7 mouse cellular contexts compared by ENCODE assay signal in the genomic region with DNA sequence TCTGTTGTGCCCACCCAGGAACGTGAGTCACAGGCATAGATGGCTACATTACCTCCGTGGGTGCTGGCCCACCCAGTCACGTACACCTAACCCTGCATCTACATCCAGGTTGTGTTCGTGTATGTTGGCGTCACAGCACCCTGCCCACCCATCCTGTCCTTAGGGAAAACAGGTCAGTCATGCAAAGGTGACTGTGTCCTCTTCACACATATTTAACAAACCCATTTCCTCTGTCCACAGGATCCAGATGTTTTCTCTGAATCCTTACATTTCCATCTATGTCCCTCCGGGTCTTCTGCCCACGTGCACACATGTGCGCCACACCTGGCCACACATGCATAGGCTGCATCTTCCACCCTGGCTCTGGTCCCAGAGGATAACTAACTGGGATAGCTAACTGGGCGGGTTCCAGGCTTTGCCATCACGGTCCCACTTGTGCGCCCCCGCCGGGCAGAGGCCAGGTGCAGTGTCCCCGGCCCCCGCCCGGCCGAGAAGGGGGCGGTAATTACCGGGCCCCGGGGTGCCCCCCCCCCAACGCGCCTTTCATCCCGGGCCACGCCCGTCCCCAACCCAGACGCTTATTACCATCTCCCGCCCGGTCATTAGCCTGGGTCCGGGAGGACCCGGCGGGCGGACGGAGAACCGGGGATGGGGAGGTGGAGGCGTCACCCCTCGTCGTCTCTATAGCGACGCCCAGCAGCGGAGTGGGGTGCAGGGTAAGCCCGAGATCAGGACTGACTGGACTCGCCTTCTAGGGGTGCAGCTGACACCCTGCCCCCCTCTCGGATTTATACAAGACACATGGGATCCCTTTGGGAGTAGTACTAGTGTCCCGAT. TPM values are rescaled to one million over a fixed set of nuclear protein-coding genes. Genes with fewer than 3 reads are reported as not detected.
DNase-seq lines count a peak whose midpoint lies in the region; ATAC-seq and TF ChIP-seq lines count a peak whose summit lies in the region.

No protein-coding gene starts in this region.

- no peaks in the 10 kb centered on the region for H3K27me3 ChIP-seq in thymus, adult 2 months (ENCODE audit: control insufficient read depth, insufficient read depth, low read length)
- H3K27me3 ChIP-seq in embryonic facial prominence, embryonic 11.5 days (ENCODE audit: control insufficient read depth, insufficient read depth, low read length) = no peaks in the 10 kb centered on the region
- no peaks in the 10 kb centered on the region for H3K27me3 ChIP-seq in hindbrain, embryonic 12.5 days

- H3K36me3 ChIP-seq in thymus, adult 2 months (ENCODE audit: control insufficient read depth, insufficient read depth, low read length) = no peaks in the 10 kb centered on the region
- no peaks in the 10 kb centered on the region for H3K36me3 ChIP-seq in embryonic facial prominence, embryonic 11.5 days (replicated peaks; ENCODE audit: control insufficient read depth, insufficient read depth, low read depth, low read length)
- peaks cover 4% of the 10 kb centered on the region; the same call in 1 of the 2 replicates for H3K36me3 ChIP-seq in hindbrain, embryonic 12.5 days

- TF ChIP-seq CTCF in thymus, adult 2 months (IDR thresholded peaks at IDR 0.05; ENCODE audit: borderline replicate concordance, control insufficient read depth, extremely low read depth, insufficient read depth, low read length, poor library complexity) = no peak
- TF ChIP-seq CTCF in olfactory bulb, adult 2 months (IDR thresholded peaks at IDR 0.05; ENCODE audit: insufficient read depth, low read depth, low read length) = no peak

- H3K27ac ChIP-seq in thymus, adult 2 months (ENCODE audit: control insufficient read depth, insufficient read depth, low read length) = no peak overlapping the region
- H3K27ac ChIP-seq in embryonic facial prominence, embryonic 11.5 days (replicated peaks; ENCODE audit: low read depth, low read length) = no peak overlapping the region; the same call in 1 of the 2 replicates
- peak overlapping the region; percentile 88 for H3K27ac ChIP-seq in hindbrain, embryonic 12.5 days
- H3K27ac ChIP-seq in olfactory bulb, adult 2 months (ENCODE audit: insufficient read depth, low read depth, low read length) = peak overlapping the region; percentile 83

- TF ChIP-seq POLR2A in thymus, adult 2 months (IDR thresholded peaks at IDR 0.05; ENCODE audit: control insufficient read depth, extremely low read depth, insufficient read depth, low read length, poor library complexity) = no peak
- TF ChIP-seq POLR2A in olfactory bulb, adult 2 months (IDR thresholded peaks at IDR 0.05; ENCODE audit: insufficient read depth, low read depth, low read length) = no peak

- H3K4me1 ChIP-seq in thymus, adult 2 months (replicated peaks; ENCODE audit: control insufficient read depth, insufficient read depth, low read length) = peaks cover 60% of the 10 kb centered on the region
- H3K4me1 ChIP-seq in embryonic facial prominence, embryonic 11.5 days (ENCODE audit: control insufficient read depth, insufficient read depth, low read length) = peaks cover 19% of the 10 kb centered on the region
- H3K4me1 ChIP-seq in hindbrain, embryonic 12.5 days = peaks cover 67% of the 10 kb centered on the region
- peaks cover 60% of the 10 kb centered on the region for H3K4me1 ChIP-seq in olfactory bulb, adult 2 months (ENCODE audit: control insufficient read depth, insufficient read depth, low read length)

- peak overlapping the region; percentile 87 for H3K4me2 ChIP-seq in embryonic facial prominence, embryonic 11.5 days (ENCODE audit: low read depth, low read length)
- peak overlapping the region; percentile 80 for H3K4me2 ChIP-seq in hindbrain, embryonic 12.5 days (replicated peaks)

- no peak; the same call in 1 of the 2 replicates for ATAC-seq in embryonic facial prominence, embryonic 11.5 days (replicated peaks; ENCODE audit: insufficient number of reproducible peaks, low FRiP score, low TSS enrichment, low read depth)
- ATAC-seq in hindbrain, embryonic 12.5 days (ENCODE audit: low FRiP score) = no peak
- no peak for ATAC-seq in activated CD4-positive, CD25-positive, alpha-beta regulatory T cell, adult 4 months

- peak; percentile 24 for DNase-seq in thymus, adult 2 months
- no peak for DNase-seq in thymus, postnatal 36 days
- DNase-seq in embryonic facial prominence, embryonic 11.5 days (ENCODE audit: low spot score) = no peak
- DNase-seq in liver = peak; percentile 45

- peak overlapping the region; percentile 42 for H3K9ac ChIP-seq in embryonic facial prominence, embryonic 11.5 days (replicated peaks; ENCODE audit: low read length)
- H3K9ac ChIP-seq in hindbrain, embryonic 12.5 days = peak overlapping the region; percentile 72

- peak overlapping the region; percentile 25 for H3K4me3 ChIP-seq in thymus, adult 2 months (ENCODE audit: control insufficient read depth, insufficient read depth, low read length)
- peak overlapping the region; percentile 32 for H3K4me3 ChIP-seq in embryonic facial prominence, embryonic 11.5 days (ENCODE audit: low read depth, low read length)
- H3K4me3 ChIP-seq in hindbrain, embryonic 12.5 days = peak overlapping the region; percentile 35
- peak overlapping the region; percentile 48 for H3K4me3 ChIP-seq in olfactory bulb, adult 2 months (ENCODE audit: insufficient read depth, low read depth, low read length)

- H3K9me3 ChIP-seq in embryonic facial prominence, embryonic 11.5 days (replicated peaks; ENCODE audit: control insufficient read depth, low read length) = no peaks in the 10 kb centered on the region
- H3K9me3 ChIP-seq in hindbrain, embryonic 12.5 days (replicated peaks) = no peaks in the 10 kb centered on the region

- 20% methylated on average over 44 of the region's 44 CpGs for WGBS in thymus, adult 2 months
- 10% methylated on average over 40 of the region's 44 CpGs for WGBS in embryonic facial prominence, embryonic 11.5 days
- WGBS in hindbrain, embryonic 12.5 days = 9% methylated on average over 44 of the region's 44 CpGs
- 5% methylated on average over 44 of the region's 44 CpGs for WGBS in olfactory bulb, adult 2 months

RNA-seq across cellular contexts. Expression of gene Cirbp, which starts 1.4 kb away (rescaled TPM):
- 173 and 193 TPM in 2 replicates for polyA plus RNA-seq in thymus, adult 2 months (2012; rRNA removed)
- polyA plus RNA-seq in embryonic facial prominence, embryonic 11.5 days (2014; fragmentation: Nextera tagmentation; extraction: Ambion mirVana) = 74.0 and 77.8 TPM in 2 replicates
- polyA plus RNA-seq in hindbrain, embryonic 12.5 days (2016; fragmentation: Nextera tagmentation; extraction: Ambion mirVana) = 235 and 271 TPM in 2 replicates
- not detected in 2 replicates for polyA plus RNA-seq in olfactory bulb, adult 2 months (2012; ENCODE audit: insufficient read depth, insufficient read length, low replicate concordance, missing spikeins)
- 100 to 1,000 TPM; 132 to 177 TPM for polyA plus RNA-seq in activated CD4-positive, CD25-positive, alpha-beta regulatory T cell, adult 4 months (2017; shearing (Covaris generic))

RNA-seq across cellular contexts. Expression of gene 1600002K03Rik, which starts 8.4 kb away (rescaled TPM):
- 11.1 and 14.8 TPM in 2 replicates for polyA plus RNA-seq in thymus, adult 2 months (2012; rRNA removed)
- 6.0 and 6.8 TPM in 2 replicates for polyA plus RNA-seq in embryonic facial prominence, embryonic 11.5 days (2014; fragmentation: Nextera tagmentation; extraction: Ambion mirVana)
- 12.0 and 13.3 TPM in 2 replicates for polyA plus RNA-seq in hindbrain, embryonic 12.5 days (2016; fragmentation: Nextera tagmentation; extraction: Ambion mirVana)
- not detected in 2 replicates for polyA plus RNA-seq in olfactory bulb, adult 2 months (2012; ENCODE audit: insufficient read depth, insufficient read length, low replicate concordance, missing spikeins)
- 10 to 100 TPM; 18.0 to 22.7 TPM for polyA plus RNA-seq in activated CD4-positive, CD25-positive, alpha-beta regulatory T cell, adult 4 months (2017; shearing (Covaris generic))

RNA-seq across cellular contexts. Expression of gene Efna2, which starts 14.9 kb away (rescaled TPM):
- 3.1 and 3.6 TPM in 2 replicates for polyA plus RNA-seq in thymus, adult 2 months (2012; rRNA removed)
- 34.6 and 42.3 TPM in 2 replicates for polyA plus RNA-seq in embryonic facial prominence, embryonic 11.5 days (2014; fragmentation: Nextera tagmentation; extraction: Ambion mirVana)
- polyA plus RNA-seq in hindbrain, embryonic 12.5 days (2016; fragmentation: Nextera tagmentation; extraction: Ambion mirVana) = 49.3 and 50.5 TPM in 2 replicates
- polyA plus RNA-seq in olfactory bulb, adult 2 months (2012; ENCODE audit: insufficient read depth, insufficient read length, low replicate concordance, missing spikeins) = not detected in 2 replicates
- polyA plus RNA-seq in activated CD4-positive, CD25-positive, alpha-beta regulatory T cell, adult 4 months (2017; shearing (Covaris generic)) = not detected

RNA-seq across cellular contexts. Expression of gene Midn, which starts 16.3 kb away (rescaled TPM):
- 342 and 374 TPM in 2 replicates for polyA plus RNA-seq in thymus, adult 2 months (2012; rRNA removed)
- polyA plus RNA-seq in embryonic facial prominence, embryonic 11.5 days (2014; fragmentation: Nextera tagmentation; extraction: Ambion mirVana) = 60.3 and 62.1 TPM in 2 replicates
- polyA plus RNA-seq in hindbrain, embryonic 12.5 days (2016; fragmentation: Nextera tagmentation; extraction: Ambion mirVana) = 42.1 and 54.5 TPM in 2 replicates
- 128 TPM in 1 of 2 replicates, not detected in the other for polyA plus RNA-seq in olfactory bulb, adult 2 months (2012; ENCODE audit: insufficient read depth, insufficient read length, low replicate concordance, missing spikeins)
- polyA plus RNA-seq in activated CD4-positive, CD25-positive, alpha-beta regulatory T cell, adult 4 months (2017; shearing (Covaris generic)) = 1 to 10 TPM; 7.3 to 9.2 TPM

RNA-seq across cellular contexts. Expression of gene Cbarp, which starts 23.7 kb away (rescaled TPM):
- polyA plus RNA-seq in thymus, adult 2 months (2012; rRNA removed) = 34.0 and 37.7 TPM in 2 replicates
- polyA plus RNA-seq in embryonic facial prominence, embryonic 11.5 days (2014; fragmentation: Nextera tagmentation; extraction: Ambion mirVana) = 6.8 and 9.0 TPM in 2 replicates
- 18.4 and 22.3 TPM in 2 replicates for polyA plus RNA-seq in hindbrain, embryonic 12.5 days (2016; fragmentation: Nextera tagmentation; extraction: Ambion mirVana)
- polyA plus RNA-seq in olfactory bulb, adult 2 months (2012; ENCODE audit: insufficient read depth, insufficient read length, low replicate concordance, missing spikeins) = not detected in 2 replicates
- under 1 TPM; 0.74 to 0.96 TPM for polyA plus RNA-seq in activated CD4-positive, CD25-positive, alpha-beta regulatory T cell, adult 4 months (2017; shearing (Covaris generic))

Comparison
In these comparisons a context has a peak if more than half of its experiments do, and no peak if none do; other contexts are left out.
1. DNase-seq: peak in thymus, adult 2 months (single experiment) and liver (single experiment); none in thymus, postnatal 36 days (0 of 2) and embryonic facial prominence, embryonic 11.5 days (single experiment).
2. H3K27ac ChIP-seq: peak in hindbrain, embryonic 12.5 days (single experiment) and olfactory bulb, adult 2 months (single experiment); none in thymus, adult 2 months (single experiment) and embryonic facial prominence, embryonic 11.5 days (single experiment).
3. Peak in every context shown above with its lines, with median percentiles within 50 percentile points of each other: H3K4me3 ChIP-seq.